Mouse (Mus musculus) liver, postnatal 0 days (tissue): ENCODE measurements at regions not wholly inside any gene's neighbourhood (a gene's known extent, or its start where the extent isn't known, plus 50 kb on each side); places are given as distances from the start of the nearest gene placed in this dataset.

Source experiments
- CTCF ChIP-seq: sonication (generic); IDR thresholded peaks from 2 replicates; pipeline ENCODE4 v1.5.1; 2016; ENCODE audit warnings: antibody characterized with exemption, low read depth
- EP300 ChIP-seq: IDR thresholded peaks from 2 replicates; pipeline ENCODE4 v1.6.1; 2016; ENCODE audit warnings: antibody characterized with exemption, low read depth, mild to moderate bottlenecking

- TF ChIP-seq EP300: no peak
- TF ChIP-seq CTCF: no peak
Measured at GRCm38 (mm10) chr14:87312318-87312717, 104.1 kb upstream of the Tdrd3 start.
